Mouse (Mus musculus) thymus, adult 2 months (tissue): Measurements from ENCODE around the gene Fam171a2.

Experiments used
- CTCF ChIP-seq: fragments of 200-500 bp; IDR thresholded peaks from 2 replicates; pipeline ENCODE4 v1.5.1; 2012; ENCODE audit warnings: mild to moderate bottlenecking, control low read depth, low read length, moderate library complexity, borderline replicate concordance; ENCODE audit not compliant: control insufficient read depth, poor library complexity, insufficient read depth; ENCODE audit errors: extremely low read depth
- POLR2A ChIP-seq: fragments of 200-500 bp; IDR thresholded peaks from 2 replicates; pipeline ENCODE4 v1.6.1; 2012; ENCODE audit warnings: mild to moderate bottlenecking, low read length, control low read depth, moderate library complexity; ENCODE audit not compliant: control insufficient read depth, poor library complexity, insufficient read depth; ENCODE audit errors: extremely low read depth

DNA sequence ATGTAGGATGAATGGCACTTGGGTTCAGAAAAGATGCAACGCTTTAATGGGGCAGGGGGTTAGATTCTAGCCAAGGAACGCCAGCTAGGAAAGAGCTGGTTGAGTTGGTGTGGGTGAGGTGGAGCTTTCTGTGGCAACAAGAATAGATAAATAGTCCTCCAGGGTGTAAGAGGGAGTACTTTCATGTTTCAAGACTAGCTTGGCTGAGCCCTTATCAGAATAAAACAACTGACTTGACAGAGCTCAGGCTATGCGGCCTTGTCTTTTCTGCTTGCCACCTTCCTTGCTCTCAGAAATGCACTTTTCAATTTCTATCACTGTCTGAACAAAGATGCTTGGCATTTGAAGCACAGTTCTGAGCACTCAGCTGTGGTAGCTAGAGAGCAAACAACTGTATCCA is 27.5 kb upstream of the Fam171a2 start:
- TF ChIP-seq CTCF (no peak), POLR2A (no peak)
